Mouse (Mus musculus) frontal cortex, adult 2 months (tissue): ENCODE data around the gene Grid1. TPM values are rescaled to one million over a fixed set of nuclear protein-coding genes. Genes with fewer than 3 reads are reported as not detected.
A peak's percentile ranks its signal among the peaks of the same experiment; 100 is the strongest.

Source experiments
- DNase-seq, 2 experiments: peaks; one replicate each; pipeline ENCODE4 v3.0.0; 2022; ENCODE audit warnings: low spot score in 1 of 2; ENCODE audit errors: extremely low spot score in 1 of 2
- polyA plus RNA-seq: library from polyadenylated mRNA; depleted of rRNA; stranded (reverse); fragments of >200 nt; gene quantifications from 2 replicates; pipeline ENCODE4 v1.2.3, GENCODE M21; 2012

The Grid1 gene
- polyA plus RNA-seq, 1 experiment, result 19.4 TPM

- no peak for DNase-seq
These were observed 283.8 kb downstream of the Grid1 start for GRCm38 (mm10) chr14:35103639-35104210.

GRCm38 (mm10) chr14:35107596-35107995 lies 287.7 kb downstream of the Grid1 start:
- DNase-seq, result no peak

- peak in 1 of 2 experiments; percentile 68 for DNase-seq
These were observed 291.0 kb downstream of the Grid1 start for GRCm38 (mm10) chr14:35110928-35111327.

GRCm38 (mm10) chr14:35112327-35113275 lies 292.7 kb downstream of the Grid1 start:
- peak in 1 of 2 experiments; percentile 31 for DNase-seq

- DNase-seq, result no peak
These were observed 293.4 kb downstream of the Grid1 start for GRCm38 (mm10) chr14:35113276-35113645.

GRCm38 (mm10) chr14:35115913-35116312 lies 296.0 kb downstream of the Grid1 start:
- DNase-seq, result no peak

- DNase-seq, result no peak
These were observed 300.2 kb downstream of the Grid1 start for GRCm38 (mm10) chr14:35120089-35120488.

- no peak for DNase-seq
These were observed 301.0 kb downstream of the Grid1 start for GRCm38 (mm10) chr14:35120905-35121304.

- DNase-seq, result peak; percentile 62 to 80
These were observed 302.2 kb downstream of the Grid1 start for GRCm38 (mm10) chr14:35122111-35122510.

- DNase-seq, result no peak
These were observed 303.5 kb downstream of the Grid1 start for GRCm38 (mm10) chr14:35123260-35123875.

GRCm38 (mm10) chr14:35127616-35128015 lies 307.7 kb downstream of the Grid1 start:
- no peak for DNase-seq

- no peak for DNase-seq
These were observed 315.1 kb downstream of the Grid1 start for GRCm38 (mm10) chr14:35135056-35135455.

- no peak for DNase-seq
These were observed 318.2 kb downstream of the Grid1 start for GRCm38 (mm10) chr14:35138069-35138468.

GRCm38 (mm10) chr14:35139824-35140223 lies 319.9 kb downstream of the Grid1 start:
- DNase-seq, result no peak

GRCm38 (mm10) chr14:35152450-35152849 lies 332.5 kb downstream of the Grid1 start:
- DNase-seq, result peak in 1 of 2 experiments; percentile 60

- peak; percentile 21 to 32 for DNase-seq
These were observed 333.9 kb downstream of the Grid1 start for GRCm38 (mm10) chr14:35153701-35154277.

GRCm38 (mm10) chr14:35154364-35154763 lies 334.5 kb downstream of the Grid1 start:
- no peak for DNase-seq

- DNase-seq, result peak in 1 of 2 experiments; percentile 43
These were observed 337.3 kb downstream of the Grid1 start for GRCm38 (mm10) chr14:35157069-35157655.

- DNase-seq, result no peak
These were observed 339.4 kb downstream of the Grid1 start for GRCm38 (mm10) chr14:35159296-35159695.

- no peak for DNase-seq
These were observed 347.5 kb downstream of the Grid1 start for GRCm38 (mm10) chr14:35167451-35167850.

GRCm38 (mm10) chr14:35173861-35174260 lies 354.0 kb downstream of the Grid1 start:
- no peak for DNase-seq
